Mouse (Mus musculus) R1 (cell line): Measurements from ENCODE around the gene Sbsn.
"Not testable (repeated sequence)": the region's sequence is repeated elsewhere in the genome, so short reads cannot be mapped to it uniquely, and the experiment has no call there.

Experiments used
- DNase-seq: peaks from one replicate; pipeline ENCODE4 v3.0.0-alpha.2; 2018; ENCODE audit warnings: low read depth, low spot score

Gene Sbsn

GRCm38 (mm10) chr7:30751086-30751669, at the start of gene Sbsn:
Gene Sbsn (plus strand): TSS chr7:30751471.
- no peak for DNase-seq

DNA sequence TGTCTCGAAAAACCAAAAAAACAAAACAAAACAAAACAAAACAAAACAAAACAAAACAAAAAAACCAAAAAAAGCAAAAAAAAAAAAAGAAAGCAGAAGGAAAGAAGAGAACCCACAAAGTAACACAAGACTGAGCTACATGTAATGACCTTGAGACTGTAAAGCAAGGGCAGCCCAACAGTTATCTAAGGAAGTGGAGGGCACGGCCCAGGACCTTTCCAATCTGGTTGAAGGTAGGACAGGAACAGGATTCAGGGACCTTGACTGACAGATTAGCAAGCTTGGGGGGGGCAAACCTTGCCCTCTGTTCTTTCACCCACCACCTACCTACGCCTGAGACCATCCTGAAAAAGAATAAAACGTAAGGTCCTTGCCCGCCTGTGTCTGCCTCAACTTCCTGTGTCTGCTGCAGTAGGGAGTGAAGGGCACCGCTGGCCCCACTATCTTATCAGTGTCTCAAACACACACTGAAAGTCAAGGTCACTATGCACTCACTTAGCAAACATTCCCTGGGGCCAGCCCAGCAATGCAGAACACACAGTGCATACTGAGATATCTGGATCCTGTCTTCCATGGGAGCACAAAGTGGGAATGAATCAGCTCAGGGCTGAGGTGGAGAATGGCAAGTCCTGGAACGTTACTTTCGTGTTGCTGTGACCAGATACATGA, 44.9 kb upstream of the Sbsn start:
- no peak for DNase-seq

DNA sequence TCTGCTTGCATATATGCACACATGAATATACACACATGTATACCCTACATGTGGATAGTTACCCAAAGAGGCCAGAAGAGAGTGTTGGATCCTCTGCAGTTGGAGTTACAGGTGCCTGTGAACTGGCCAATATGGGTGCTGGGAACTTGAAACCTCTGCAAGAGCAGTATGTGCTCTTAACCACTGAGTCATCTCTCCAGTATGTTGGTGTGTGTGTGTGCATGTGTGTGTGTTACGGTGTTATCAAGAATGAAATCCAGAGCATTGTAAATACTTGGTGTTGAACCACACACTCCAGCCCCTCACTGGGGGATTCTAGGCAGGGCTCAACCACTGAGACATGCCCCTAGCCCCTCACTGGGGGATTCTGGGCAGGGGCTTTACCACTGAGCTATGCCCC, 43.8 kb upstream of the Sbsn start:
- DNase-seq = no peak

GRCm38 (mm10) chr7:30711942-30712341, 39.3 kb upstream of the Sbsn start, which contains the start of gene Atp4a:
Gene Atp4a (plus strand): TSS chr7:30712209.
- no peak for DNase-seq

- DNase-seq = peak; percentile 100
Observed at GRCm38 (mm10) chr7:30717006-30717715, 34.1 kb upstream of the Sbsn start.

DNA sequence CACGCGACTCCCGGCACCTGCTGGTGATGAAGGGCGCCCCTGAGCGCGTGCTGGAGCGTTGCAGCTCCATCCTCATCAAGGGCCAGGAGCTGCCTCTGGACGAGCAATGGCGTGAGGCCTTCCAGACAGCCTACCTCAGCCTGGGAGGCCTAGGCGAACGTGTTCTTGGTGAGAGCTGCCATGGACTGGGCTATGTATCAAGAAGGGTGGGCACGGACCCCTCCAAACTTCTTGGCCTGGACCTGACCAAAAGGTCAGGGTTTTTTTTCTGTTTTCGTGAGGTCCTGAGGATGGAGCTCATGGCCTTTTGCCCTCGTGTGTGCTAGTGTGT, 33.6 kb upstream of the Sbsn start:
- DNase-seq = no peak

GRCm38 (mm10) chr7:30719669-30720068, 31.6 kb upstream of the Sbsn start:
- no peak for DNase-seq

GRCm38 (mm10) chr7:30721286-30721685, 30.0 kb upstream of the Sbsn start:
- no peak for DNase-seq

DNA sequence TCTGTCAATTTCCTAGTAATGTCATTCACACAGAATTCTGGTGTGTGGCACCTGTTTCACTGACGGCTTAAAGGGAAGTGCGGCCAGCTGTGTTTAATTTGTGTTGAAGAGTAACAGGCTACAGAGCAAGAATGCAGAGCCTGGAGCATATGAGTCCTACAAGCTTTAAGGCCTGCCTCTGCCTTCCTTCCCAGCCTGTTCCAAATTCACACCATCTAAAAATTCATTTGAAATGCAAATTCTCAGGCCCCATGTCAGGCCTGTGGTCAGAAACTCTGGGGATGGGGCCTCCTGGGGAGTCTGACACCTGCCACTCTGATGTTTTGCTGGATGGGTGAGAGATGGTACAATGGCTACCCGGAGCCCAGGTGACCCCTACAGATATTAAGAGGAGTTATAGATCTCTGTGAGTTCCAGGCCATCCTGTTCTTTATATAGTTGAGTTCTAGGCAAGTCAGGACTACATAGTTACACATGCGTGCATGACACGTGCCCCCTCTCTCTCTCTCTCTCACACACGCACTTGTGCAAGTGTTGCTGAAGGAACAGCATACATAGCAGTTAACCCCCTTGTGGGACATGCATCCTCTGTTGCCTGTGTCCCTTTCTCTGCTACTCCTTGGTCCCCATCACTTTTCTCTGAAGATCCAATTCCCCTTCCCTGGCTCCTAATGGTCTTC, 27.9 kb upstream of the Sbsn start:
- no peak for DNase-seq

GRCm38 (mm10) chr7:30728214-30728613, 23.1 kb upstream of the Sbsn start:
- DNase-seq = no peak

- DNase-seq = no peak
Observed at GRCm38 (mm10) chr7:30728739-30729395, 22.4 kb upstream of the Sbsn start.

GRCm38 (mm10) chr7:30729396-30730063, 21.7 kb upstream of the Sbsn start, which contains the start of gene Tmem147:
Gene Tmem147 (minus strand): TSS chr7:30729540.
- DNase-seq = peak; percentile 98

- peak; percentile 32 for DNase-seq
Observed at GRCm38 (mm10) chr7:30730064-30730722, 21.1 kb upstream of the Sbsn start.

DNA sequence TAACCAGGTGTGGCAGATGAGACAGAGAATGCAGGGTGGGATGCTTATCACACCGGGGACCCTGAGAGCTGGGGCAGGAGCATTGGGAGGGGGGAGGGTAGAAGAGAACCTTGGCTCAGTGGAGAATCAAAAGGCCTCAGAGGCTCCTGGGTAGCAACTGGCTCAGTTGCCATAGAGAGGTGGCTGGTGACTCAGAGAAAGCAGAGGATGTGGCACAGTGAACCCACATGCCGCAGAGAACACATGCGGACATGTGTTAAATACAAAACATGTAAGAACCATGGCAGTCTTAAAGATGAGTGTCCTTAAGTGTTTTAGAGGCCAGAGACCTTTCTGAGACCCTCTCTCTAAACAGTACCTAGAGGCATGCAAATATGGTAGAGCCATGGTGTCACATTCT, 15.1 kb upstream of the Sbsn start:
- peak; percentile 25 for DNase-seq

DNA sequence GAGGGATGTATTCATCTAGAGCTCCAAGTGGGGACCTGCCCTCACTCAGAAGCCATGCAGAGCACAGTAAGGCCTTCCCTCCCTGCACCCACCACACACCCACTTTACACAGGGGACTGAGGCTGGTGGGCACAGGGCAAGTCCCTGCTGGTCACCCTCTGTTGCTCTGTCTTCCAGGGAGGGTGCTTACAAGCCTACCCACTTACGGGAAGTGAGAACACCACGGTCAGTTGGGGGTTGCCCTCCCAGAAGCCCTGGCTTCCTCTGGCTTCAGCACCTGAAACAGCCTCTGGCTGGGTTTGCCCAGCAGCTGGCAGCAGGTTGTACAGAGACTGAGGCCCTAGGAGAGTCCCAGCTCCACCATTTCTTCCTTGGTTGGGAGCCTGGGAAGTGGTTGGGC, 8.7 kb upstream of the Sbsn start:
- not testable (repeated sequence) for DNase-seq

DNA sequence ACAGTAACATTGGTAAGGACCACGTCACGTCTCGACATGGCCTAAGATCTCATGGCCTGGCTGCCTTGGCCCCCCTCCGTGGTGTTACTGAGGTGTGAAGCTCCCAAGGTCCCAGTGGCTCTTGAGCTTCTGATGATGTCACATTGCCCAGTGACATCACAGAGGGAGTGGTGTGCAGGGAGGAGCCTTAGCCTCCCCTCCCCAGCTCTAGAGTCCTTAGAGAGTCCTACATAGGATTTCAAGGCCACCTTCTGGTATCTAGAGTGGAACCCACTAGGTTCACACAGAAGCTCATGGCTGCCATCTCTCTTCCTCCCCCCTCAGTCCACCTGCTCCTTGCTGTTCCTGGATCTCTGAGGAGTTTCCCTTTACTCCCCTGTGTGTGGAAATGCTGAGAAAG, 7.7 kb upstream of the Sbsn start, which contains the start of gene Gapdhs:
Gapdhs (minus strand) TSS at position 65 of the 400 bp plus-strand sequence.
- DNase-seq = not testable (repeated sequence)

GRCm38 (mm10) chr7:30744022-30744598, 7.2 kb upstream of the Sbsn start:
- DNase-seq = no peak

DNA sequence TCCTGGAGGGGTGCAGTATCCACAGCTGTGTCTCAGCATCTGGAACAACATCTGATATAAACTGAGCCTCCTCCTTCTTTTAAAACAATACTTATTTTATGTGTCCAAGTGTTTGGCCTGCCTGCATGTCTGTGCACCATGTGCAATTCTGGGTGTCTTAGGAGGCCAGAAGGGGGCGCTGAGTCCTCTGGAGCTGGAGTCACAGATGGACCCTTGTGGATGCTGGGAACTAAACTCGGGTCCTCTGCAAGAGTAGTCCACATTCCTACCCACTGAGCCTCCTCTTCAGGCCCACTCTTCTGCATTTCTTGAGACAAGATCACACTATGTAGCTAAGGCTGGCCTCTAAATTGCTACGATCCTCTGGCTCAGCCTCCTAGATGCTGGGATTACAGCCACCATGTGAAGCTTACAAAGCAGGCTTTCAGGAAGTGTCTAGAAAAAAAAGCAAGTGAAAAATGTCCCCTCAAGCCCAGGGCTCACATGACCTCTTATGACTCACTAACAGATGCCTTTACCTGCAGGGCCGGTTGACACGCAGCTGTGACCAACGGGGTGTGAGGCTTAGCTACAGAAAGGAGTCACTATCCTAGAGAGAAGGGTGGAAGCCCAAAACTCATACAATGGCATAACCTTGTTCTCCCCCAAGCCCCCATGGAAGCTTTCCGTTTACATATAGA, 3.6 kb upstream of the Sbsn start:
- peak; percentile 62 for DNase-seq

- DNase-seq = no peak
Observed at GRCm38 (mm10) chr7:30749824-30750606, 1.3 kb upstream of the Sbsn start.
